Mouse (Mus musculus) forebrain, embryonic 13.5 days (tissue): Measurements from ENCODE around the gene Arl6ip4. TPM values are rescaled to one million over a fixed set of nuclear protein-coding genes. Genes with fewer than 3 reads are reported as not detected.

Experiments used
- ATAC-seq: fragments of 200-750 bp; cut with Nextera tagmentation; 2 replicates; pipeline ENCODE4 v1.8.0; 2017
- H3K27ac ChIP-seq: fragments of 300-500 bp; sonication (generic); 2 replicates; pipeline ENCODE4 v1.5.1; 2015; ENCODE audit warnings: inconsistent platforms, mild to moderate bottlenecking, moderate library complexity
- H3K27me3 ChIP-seq: fragments of 300-500 bp; sonication (generic); 2 replicates; pipeline ENCODE4 v1.6.1; 2015; ENCODE audit warnings: mild to moderate bottlenecking, inconsistent platforms
- H3K36me3 ChIP-seq: fragments of 300-500 bp; sonication (generic); 2 replicates; pipeline ENCODE4 v1.6.1; 2015; ENCODE audit warnings: mild to moderate bottlenecking, inconsistent platforms; ENCODE audit not compliant: poor library complexity, severe bottlenecking
- H3K4me1 ChIP-seq: fragments of 300-500 bp; sonication (generic); 2 replicates; pipeline ENCODE4 v1.6.1; 2015; ENCODE audit warnings: inconsistent platforms
- H3K4me2 ChIP-seq: fragments of 300-500 bp; sonication (generic); 2 replicates; pipeline ENCODE4 v1.6.1; 2015; ENCODE audit warnings: inconsistent platforms, mild to moderate bottlenecking, moderate library complexity
- H3K4me3 ChIP-seq: fragments of 300-500 bp; sonication (generic); 2 replicates; pipeline ENCODE4 v1.5.1; 2015; ENCODE audit warnings: mild to moderate bottlenecking, inconsistent platforms
- H3K9ac ChIP-seq: fragments of 300-500 bp; sonication (generic); 2 replicates; pipeline ENCODE4 v1.6.1; 2015; ENCODE audit warnings: mild to moderate bottlenecking, inconsistent platforms
- H3K9me3 ChIP-seq: fragments of 300-500 bp; sonication (generic); replicated peaks from 2 replicates; pipeline ENCODE4 v1.6.1; 2016; ENCODE audit warnings: inconsistent platforms
- WGBS: fragments of 180-500 bp; shearing (Covaris S2); methylation state at CpG from one replicate; pipeline ENCODE4 v1.1.7; 2015; 5-methylcytosine and 5-hydroxymethylcytosine counted together
- polyA plus RNA-seq: library from polyadenylated mRNA; unstranded; fragments of >200 nt; fragmentation: Nextera tagmentation; extraction: Ambion mirVana; gene quantifications from 2 replicates; pipeline ENCODE4 v1.2.1, GENCODE M21; 2015

The Arl6ip4 gene
- 80.8 and 83.0 TPM in 2 replicates for polyA plus RNA-seq

GRCm38 (mm10) chr5:124115990-124116845, at the start of gene Arl6ip4:
Gene Arl6ip4, plus strand, starts transcription at chr5:124116089.
- peak within 1 kb of the TSS; percentile 78 for H3K27ac ChIP-seq
- no peaks in the 10 kb centered on the region for H3K9me3 ChIP-seq
- peak; percentile 15; the same call in 1 of the 2 replicates for ATAC-seq
- peak within 1 kb of the TSS; percentile 94 for H3K9ac ChIP-seq
- H3K4me2 ChIP-seq = peak within 1 kb of the TSS; percentile 98
- H3K4me3 ChIP-seq = peak within 1 kb of the TSS; percentile 94
- H3K27me3 ChIP-seq = no peaks in the 10 kb centered on the region
- H3K36me3 ChIP-seq = peaks cover 52% of the 10 kb centered on the region
- WGBS = 3% methylated on average over 64 of the region's 64 CpGs
- H3K4me1 ChIP-seq = peaks cover 37% of the 10 kb centered on the region

GRCm38 (mm10) chr5:124069657-124070056, 46.2 kb upstream of the Arl6ip4 start:
- Histone ChIP-seq H3K27me3 (no peaks in the 10 kb centered on the region), H3K4me3 (no peak overlapping the region), H3K9ac (no peak overlapping the region), H3K9me3 (no peaks in the 10 kb centered on the region; the same call in 1 of the 2 replicates), H3K36me3 (no peaks in the 10 kb centered on the region), H3K4me1 (peaks cover 10% of the 10 kb centered on the region; the same call in 1 of the 2 replicates), H3K27ac (no peak overlapping the region), H3K4me2 (no peak overlapping the region)
- 82% methylated on average over 3 of the region's 3 CpGs for WGBS
- ATAC-seq = no peak

- no peak overlapping the region for H3K4me3 ChIP-seq
- WGBS = 59% methylated on average over 9 of the region's 9 CpGs
- H3K9ac ChIP-seq = peak overlapping the region; percentile 1; the same call in 1 of the 2 replicates
- peak overlapping the region; percentile 14; the same call in 1 of the 2 replicates for H3K27ac ChIP-seq
- no peak for ATAC-seq
- H3K36me3 ChIP-seq = no peaks in the 10 kb centered on the region
- H3K27me3 ChIP-seq = no peaks in the 10 kb centered on the region
- no peak overlapping the region for H3K4me2 ChIP-seq
- peaks cover 30% of the 10 kb centered on the region for H3K4me1 ChIP-seq
- no peaks in the 10 kb centered on the region for H3K9me3 ChIP-seq
Observed at GRCm38 (mm10) chr5:124073682-124074081, 42.2 kb upstream of the Arl6ip4 start.

GRCm38 (mm10) chr5:124074845-124075307, 41.0 kb upstream of the Arl6ip4 start:
- H3K27ac ChIP-seq = no peak overlapping the region
- WGBS = 73% methylated on average over 10 of the region's 10 CpGs
- no peaks in the 10 kb centered on the region for H3K36me3 ChIP-seq
- no peaks in the 10 kb centered on the region for H3K27me3 ChIP-seq
- H3K4me2 ChIP-seq = no peak overlapping the region
- no peaks in the 10 kb centered on the region for H3K9me3 ChIP-seq
- peaks cover 42% of the 10 kb centered on the region for H3K4me1 ChIP-seq
- no peak overlapping the region for H3K4me3 ChIP-seq
- no peak overlapping the region for H3K9ac ChIP-seq
- ATAC-seq = no peak

GRCm38 (mm10) chr5:124075716-124076115, 40.2 kb upstream of the Arl6ip4 start:
- peaks cover 47% of the 10 kb centered on the region for H3K4me1 ChIP-seq
- WGBS = 76% methylated on average over 9 of the region's 9 CpGs
- H3K4me2 ChIP-seq = no peak overlapping the region
- H3K4me3 ChIP-seq = no peak overlapping the region
- ATAC-seq = no peak
- no peaks in the 10 kb centered on the region for H3K27me3 ChIP-seq
- H3K9me3 ChIP-seq = no peaks in the 10 kb centered on the region
- no peak overlapping the region for H3K9ac ChIP-seq
- H3K36me3 ChIP-seq = no peaks in the 10 kb centered on the region
- no peak overlapping the region for H3K27ac ChIP-seq

- WGBS = 62% methylated on average over 9 of the region's 9 CpGs
- no peaks in the 10 kb centered on the region for H3K36me3 ChIP-seq
- H3K27ac ChIP-seq = no peak overlapping the region
- no peaks in the 10 kb centered on the region for H3K9me3 ChIP-seq
- peaks cover 47% of the 10 kb centered on the region for H3K4me1 ChIP-seq
- no peak overlapping the region for H3K4me2 ChIP-seq
- H3K27me3 ChIP-seq = no peaks in the 10 kb centered on the region
- ATAC-seq = no peak
- no peak overlapping the region for H3K4me3 ChIP-seq
- H3K9ac ChIP-seq = no peak overlapping the region
Observed at GRCm38 (mm10) chr5:124076559-124076958, 39.3 kb upstream of the Arl6ip4 start.

- no peak for ATAC-seq
- WGBS = 89% methylated on average over 13 of the region's 13 CpGs
Observed at GRCm38 (mm10) chr5:124077241-124077640, 38.6 kb upstream of the Arl6ip4 start.

GRCm38 (mm10) chr5:124077856-124078460, 37.9 kb upstream of the Arl6ip4 start:
- ATAC-seq = no peak
- no peaks in the 10 kb centered on the region for H3K27me3 ChIP-seq
- H3K4me1 ChIP-seq = peaks cover 42% of the 10 kb centered on the region
- H3K4me3 ChIP-seq = no peak overlapping the region
- WGBS = 63% methylated on average over 6 of the region's 6 CpGs
- no peaks in the 10 kb centered on the region for H3K9me3 ChIP-seq
- H3K36me3 ChIP-seq = no peaks in the 10 kb centered on the region
- H3K27ac ChIP-seq = peak overlapping the region; percentile 95
- peak overlapping the region; percentile 30; the same call in 1 of the 2 replicates for H3K9ac ChIP-seq
- H3K4me2 ChIP-seq = peak overlapping the region; percentile 47

More at GRCm38 (mm10) chr5:124077241-124077640, 38.6 kb upstream of the Arl6ip4 start:
- Histone ChIP-seq H3K9me3 (no peaks in the 10 kb centered on the region), H3K36me3 (no peaks in the 10 kb centered on the region), H3K4me1 (peaks cover 42% of the 10 kb centered on the region), H3K27ac (no peak overlapping the region), H3K27me3 (no peaks in the 10 kb centered on the region), H3K9ac (no peak overlapping the region), H3K4me2 (no peak overlapping the region; the same call in 1 of the 2 replicates), H3K4me3 (no peak overlapping the region)

GRCm38 (mm10) chr5:124078794-124079416, 37.0 kb upstream of the Arl6ip4 start:
- H3K9me3 ChIP-seq = no peaks in the 10 kb centered on the region
- H3K4me2 ChIP-seq = peak overlapping the region; percentile 47
- H3K9ac ChIP-seq = peak overlapping the region; percentile 37; the same call in 1 of the 2 replicates

GRCm38 (mm10) chr5:124079880-124080279, 36.0 kb upstream of the Arl6ip4 start:
- H3K4me2 ChIP-seq = no peak overlapping the region
- no peaks in the 10 kb centered on the region for H3K9me3 ChIP-seq
- no peaks in the 10 kb centered on the region for H3K27me3 ChIP-seq
- no peak overlapping the region for H3K4me3 ChIP-seq
- H3K36me3 ChIP-seq = no peaks in the 10 kb centered on the region
- peak overlapping the region; percentile 95 for H3K27ac ChIP-seq
- 93% methylated on average over 17 of the region's 17 CpGs for WGBS
- peaks cover 37% of the 10 kb centered on the region for H3K4me1 ChIP-seq
- H3K9ac ChIP-seq = peak overlapping the region; percentile 46; the same call in 1 of the 2 replicates
- no peak for ATAC-seq

More at GRCm38 (mm10) chr5:124078794-124079416, 37.0 kb upstream of the Arl6ip4 start:
- 0 out of 2 replicates have a peak overlapping the region, but pooled peaks have one; percentile 7 for H3K4me3 ChIP-seq
- peaks cover 37% of the 10 kb centered on the region for H3K4me1 ChIP-seq
- ATAC-seq = peak; percentile 91
- 50% methylated on average over 9 of the region's 9 CpGs for WGBS
- H3K27ac ChIP-seq = peak overlapping the region; percentile 95
- no peaks in the 10 kb centered on the region for H3K27me3 ChIP-seq
- no peaks in the 10 kb centered on the region for H3K36me3 ChIP-seq

- Histone ChIP-seq H3K27ac (no peak overlapping the region), H3K4me2 (no peak overlapping the region), H3K27me3 (no peaks in the 10 kb centered on the region), H3K4me3 (no peak overlapping the region), H3K9me3 (no peaks in the 10 kb centered on the region), H3K36me3 (no peaks in the 10 kb centered on the region), H3K4me1 (peaks cover 30% of the 10 kb centered on the region), H3K9ac (no peak overlapping the region)
- 91% methylated on average over 10 of the region's 10 CpGs for WGBS
- no peak for ATAC-seq
Observed at GRCm38 (mm10) chr5:124082447-124082846, 33.4 kb upstream of the Arl6ip4 start.
